Mouse (Mus musculus): ENCODE measurements around the gene Apoh. TPM values are rescaled to one million over a fixed set of nuclear protein-coding genes. Genes with fewer than 3 reads are reported as not detected.

Gene Apoh
- total and polyA plus RNA-seq, 3 experiments: not detected

- H3K27me3 ChIP-seq (ENCODE audit: control insufficient read depth in 1 of 2, insufficient read depth in 2 of 2, low read length in 2 of 2): peaks cover 0 to 2% of the 10 kb centered on the region in 2 experiments; a peak in 1 of 4 replicates
- TF ChIP-seq SMC3 (IDR thresholded peaks at IDR 0.05; ENCODE audit: low read depth, low read length): no peak
- no peak for TF ChIP-seq ZNF384 (IDR thresholded peaks at IDR 0.05; ENCODE audit: low read depth, low read length)
- TF ChIP-seq RAD21 (IDR thresholded peaks at IDR 0.05; ENCODE audit: low read depth, low read length): no peak
- TF ChIP-seq UBTF (IDR thresholded peaks at IDR 0.05; ENCODE audit: borderline replicate concordance, insufficient read depth, low read depth, low read length): no peak
- no peak for DNase-seq (ENCODE audit: low read depth, low spot score)
Measured at GRCm38 (mm10) chr11:108382664-108383063, 39.5 kb downstream of the Apoh start.

GRCm38 (mm10) chr11:108384920-108385665, 41.9 kb downstream of the Apoh start:
- Histone ChIP-seq H3K9me3 (replicated peaks; ENCODE audit: insufficient read depth, low read length) (no peaks in the 10 kb centered on the region), H3K79me2 (ENCODE audit: control insufficient read depth, insufficient read depth, low read length, poor library complexity) (no peaks in the 10 kb centered on the region), H3K27me3 (ENCODE audit: control insufficient read depth in 1 of 2, insufficient read depth in 2 of 2, low read length in 2 of 2) (peaks cover 0 to 2% of the 10 kb centered on the region in 2 experiments; a peak in 1 of 4 replicates), H3K36me3 (ENCODE audit: control insufficient read depth in 1 of 2, insufficient read depth in 2 of 2, low read length in 2 of 2) (peaks cover 0 to 2% of the 10 kb centered on the region in 2 experiments; a peak in 1 of 4 replicates), H3K4me3 (ENCODE audit: control insufficient read depth in 1 of 2, insufficient read depth in 1 of 2, low read depth in 2 of 2, low read length in 2 of 2) (no peak overlapping the region), H3K4me1 (ENCODE audit: control insufficient read depth in 1 of 2, insufficient read depth in 2 of 2, low read length in 2 of 2) (no peaks in the 10 kb centered on the region), H3K27ac (ENCODE audit: control insufficient read depth, low read depth, low read length) (no peak overlapping the region), H3K9ac (ENCODE audit: control insufficient read depth, low read depth, low read length, poor library complexity, severe bottlenecking) (no peak overlapping the region)
- 0 out of 2 replicates have a peak, but pooled peaks have one; percentile 5 for TF ChIP-seq GATA1 (IDR thresholded peaks at IDR 0.05; ENCODE audit: low read depth, low read length)
- TF ChIP-seq USF1 (IDR thresholded peaks at IDR 0.05; ENCODE audit: low read depth, low read length): no peak
- no peak for DNase-seq (ENCODE audit: low read depth, low spot score)

More at GRCm38 (mm10) chr11:108382664-108383063, 39.5 kb downstream of the Apoh start:
- H3K4me1 ChIP-seq (ENCODE audit: control insufficient read depth in 1 of 2, insufficient read depth in 2 of 2, low read length in 2 of 2): no peaks in the 10 kb centered on the region
- H3K9me3 ChIP-seq (replicated peaks; ENCODE audit: insufficient read depth, low read length): no peaks in the 10 kb centered on the region
- H3K79me2 ChIP-seq (ENCODE audit: control insufficient read depth, insufficient read depth, low read length, poor library complexity): no peaks in the 10 kb centered on the region
- peaks cover 0 to 2% of the 10 kb centered on the region in 2 experiments; a peak in 1 of 4 replicates for H3K36me3 ChIP-seq (ENCODE audit: control insufficient read depth in 1 of 2, insufficient read depth in 2 of 2, low read length in 2 of 2)
- H3K9ac ChIP-seq (ENCODE audit: control insufficient read depth, low read depth, low read length, poor library complexity, severe bottlenecking): no peak overlapping the region
- no peak overlapping the region for H3K4me3 ChIP-seq (ENCODE audit: control insufficient read depth in 1 of 2, insufficient read depth in 1 of 2, low read depth in 2 of 2, low read length in 2 of 2)
- no peak overlapping the region for H3K27ac ChIP-seq (ENCODE audit: control insufficient read depth, low read depth, low read length)

- no peak overlapping the region for H3K9ac ChIP-seq (ENCODE audit: control insufficient read depth, low read depth, low read length, poor library complexity, severe bottlenecking)
- peaks cover 0 to 2% of the 10 kb centered on the region in 2 experiments; a peak in 1 of 4 replicates for H3K36me3 ChIP-seq (ENCODE audit: control insufficient read depth in 1 of 2, insufficient read depth in 2 of 2, low read length in 2 of 2)
- no peak overlapping the region for H3K4me3 ChIP-seq (ENCODE audit: control insufficient read depth in 1 of 2, insufficient read depth in 1 of 2, low read depth in 2 of 2, low read length in 2 of 2)
- no peaks in the 10 kb centered on the region for H3K79me2 ChIP-seq (ENCODE audit: control insufficient read depth, insufficient read depth, low read length, poor library complexity)
- peaks cover 0 to 2% of the 10 kb centered on the region in 2 experiments; a peak in 1 of 4 replicates for H3K27me3 ChIP-seq (ENCODE audit: control insufficient read depth in 1 of 2, insufficient read depth in 2 of 2, low read length in 2 of 2)
- no peaks in the 10 kb centered on the region for H3K4me1 ChIP-seq (ENCODE audit: control insufficient read depth in 1 of 2, insufficient read depth in 2 of 2, low read length in 2 of 2)
- H3K9me3 ChIP-seq (replicated peaks; ENCODE audit: insufficient read depth, low read length): no peaks in the 10 kb centered on the region
- DNase-seq (ENCODE audit: low read depth, low spot score): no peak
- no peak for TF ChIP-seq MEF2A (IDR thresholded peaks at IDR 0.05; ENCODE audit: extremely low read depth, insufficient replicate concordance, low read depth, low read length, poor library complexity, severe bottlenecking)
- TF ChIP-seq MAZ (IDR thresholded peaks at IDR 0.05; ENCODE audit: low read depth, low read length): no peak
- TF ChIP-seq MXI1 (IDR thresholded peaks at IDR 0.05; ENCODE audit: low read depth, low read length): no peak
- TF ChIP-seq POLR2AphosphoS2 (IDR thresholded peaks at IDR 0.05; ENCODE audit: low read length): no peak
- TF ChIP-seq MAX (IDR thresholded peaks at IDR 0.05; ENCODE audit: low read length): no peak
- no peak for TF ChIP-seq KAT2A (conservative IDR thresholded peaks at IDR 0.05; ENCODE audit: low read depth, low read length)
- TF ChIP-seq ZC3H11A (IDR thresholded peaks at IDR 0.05; ENCODE audit: low read depth, low read length): no peak
- no peak for TF ChIP-seq ZKSCAN1 (IDR thresholded peaks at IDR 0.05; ENCODE audit: low read depth, low read length)
- no peak for TF ChIP-seq POLR2A (IDR thresholded peaks at IDR 0.05; ENCODE audit: control insufficient read depth in 1 of 2, insufficient read depth in 1 of 2, low read depth in 1 of 2, low read length in 2 of 2, poor library complexity in 1 of 2)
- TF ChIP-seq CTCF (IDR thresholded peaks at IDR 0.05 in 2 of 3, conservative IDR thresholded peaks at IDR 0.05 in 1 of 3; ENCODE audit: control insufficient read depth in 1 of 3, insufficient read depth in 1 of 3, low read depth in 2 of 3, low read length in 3 of 3, poor library complexity in 1 of 3, severe bottlenecking in 1 of 3): no peak
- no peak for TF ChIP-seq POLR2AphosphoS5 (IDR thresholded peaks at IDR 0.05; ENCODE audit: borderline replicate concordance, low read depth, low read length)
- no peak overlapping the region for H3K27ac ChIP-seq (ENCODE audit: control insufficient read depth, low read depth, low read length)
Measured at GRCm38 (mm10) chr11:108385666-108386024, 42.5 kb downstream of the Apoh start.

Data from MEL (cell line).